Mouse (Mus musculus) neural tube, embryonic 13.5 days (tissue): ENCODE measurements at regions not wholly inside any gene's neighbourhood (a gene's known extent, or its start where the extent isn't known, plus 50 kb on each side); places are given as distances from the start of the nearest gene placed in this dataset.

ENCODE experiments used
- ATAC-seq: fragments of 200-750 bp; cut with Nextera tagmentation; 2 replicates; pipeline ENCODE4 v1.8.0; 2017; ENCODE audit warnings: low read depth, mild to moderate bottlenecking, moderate TSS enrichment, moderate library complexity
- H3K27ac ChIP-seq: fragments of 300-500 bp; sonication (generic); replicated peaks from 2 replicates; pipeline ENCODE4 v1.5.1; 2015; ENCODE audit warnings: moderate library complexity, mild to moderate bottlenecking, inconsistent platforms
- H3K27me3 ChIP-seq: fragments of 300-500 bp; sonication (generic); 2 replicates; pipeline ENCODE4 v1.6.1; 2015; ENCODE audit warnings: mild to moderate bottlenecking, inconsistent platforms
- H3K36me3 ChIP-seq: fragments of 300-500 bp; sonication (generic); 2 replicates; pipeline ENCODE4 v1.6.1; 2015; ENCODE audit warnings: mild to moderate bottlenecking, inconsistent platforms
- H3K4me1 ChIP-seq: fragments of 300-500 bp; sonication (generic); replicated peaks from 2 replicates; pipeline ENCODE4 v1.6.1; 2015; ENCODE audit warnings: inconsistent platforms
- H3K4me2 ChIP-seq: fragments of 300-500 bp; sonication (generic); 2 replicates; pipeline ENCODE4 v1.6.1; 2015; ENCODE audit warnings: inconsistent platforms, mild to moderate bottlenecking, moderate library complexity
- H3K4me3 ChIP-seq: fragments of 300-500 bp; sonication (generic); 2 replicates; pipeline ENCODE4 v1.5.1; 2015; ENCODE audit warnings: mild to moderate bottlenecking, inconsistent platforms
- H3K9ac ChIP-seq: fragments of 300-500 bp; sonication (generic); 2 replicates; pipeline ENCODE4 v1.6.1; 2015; ENCODE audit warnings: moderate library complexity, mild to moderate bottlenecking, inconsistent platforms
- H3K9me3 ChIP-seq: fragments of 300-500 bp; sonication (generic); 2 replicates; pipeline ENCODE4 v1.6.1; 2016; ENCODE audit warnings: inconsistent platforms
- WGBS: fragments of 180-500 bp; shearing (Covaris S2); methylation state at CpG from one replicate; pipeline ENCODE4 v1.1.7; 2015; 5-methylcytosine and 5-hydroxymethylcytosine counted together

DNA sequence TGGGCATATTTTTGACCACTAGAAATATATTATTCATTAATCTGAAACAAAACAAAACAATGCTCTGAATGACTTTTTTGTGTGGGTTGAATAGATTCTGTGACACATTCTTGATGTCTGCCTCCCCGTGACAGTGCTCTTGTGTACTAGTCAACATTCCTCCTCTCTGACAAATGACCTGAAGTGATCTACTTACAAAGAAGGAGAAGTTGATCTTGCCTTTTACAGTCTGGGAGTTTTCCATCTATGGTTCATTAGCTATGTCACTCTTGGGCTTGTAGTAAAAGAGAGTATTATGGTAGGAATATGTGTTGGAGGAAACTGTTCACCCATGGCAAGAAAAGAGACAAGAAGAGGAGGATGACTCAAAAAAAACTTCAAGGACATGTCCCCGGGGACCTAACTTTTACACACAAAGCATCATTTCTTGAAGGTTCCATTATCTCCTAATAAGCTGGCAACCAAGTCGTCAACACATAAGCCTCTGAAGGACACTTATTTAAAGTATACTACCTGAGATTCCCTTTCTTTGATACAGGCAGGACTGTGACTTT is 217.9 kb downstream of the Gm21750 start:
- Histone ChIP-seq H3K4me1 (no peaks in the 10 kb centered on the region), H3K27ac (no peak overlapping the region)
- WGBS: 77% methylated on average over 3 of the region's 3 CpGs

DNA sequence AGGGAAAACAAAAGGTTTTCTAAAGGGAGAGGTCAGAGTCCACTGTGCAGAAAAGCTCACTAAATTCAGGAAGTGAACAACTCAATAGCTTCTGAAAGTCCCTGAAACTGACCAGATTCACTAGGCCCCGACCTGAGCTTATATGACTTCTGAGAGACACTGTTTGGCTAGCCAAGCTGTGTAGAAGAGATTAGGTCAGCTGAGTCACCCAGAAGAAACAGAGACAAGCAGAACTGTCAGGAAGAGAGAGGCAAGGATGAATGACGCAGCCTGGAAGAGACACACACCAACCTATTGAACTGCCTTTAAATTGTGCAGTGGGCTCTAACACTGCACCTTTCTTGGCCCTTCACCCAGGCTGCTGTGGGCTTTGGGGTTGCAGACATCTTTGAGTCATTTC is 230.4 kb downstream of the Gm21750 start:
- no peak overlapping the region for H3K9ac ChIP-seq
- H3K4me1 ChIP-seq: no peaks in the 10 kb centered on the region
- H3K27ac ChIP-seq: no peak overlapping the region
- 87% methylated on average over 2 of the region's 2 CpGs for WGBS
- no peak overlapping the region for H3K4me2 ChIP-seq
- no peak for ATAC-seq
- no peaks in the 10 kb centered on the region for H3K9me3 ChIP-seq
- H3K27me3 ChIP-seq: no peaks in the 10 kb centered on the region
- H3K36me3 ChIP-seq: no peaks in the 10 kb centered on the region
- no peak overlapping the region for H3K4me3 ChIP-seq

More for the DNA sequence above, 217.9 kb downstream of the Gm21750 start:
- Histone ChIP-seq H3K27me3 (no peaks in the 10 kb centered on the region), H3K9ac (no peak overlapping the region), H3K36me3 (no peaks in the 10 kb centered on the region), H3K9me3 (no peaks in the 10 kb centered on the region), H3K4me2 (no peak overlapping the region), H3K4me3 (no peak overlapping the region)
- no peak for ATAC-seq

DNA sequence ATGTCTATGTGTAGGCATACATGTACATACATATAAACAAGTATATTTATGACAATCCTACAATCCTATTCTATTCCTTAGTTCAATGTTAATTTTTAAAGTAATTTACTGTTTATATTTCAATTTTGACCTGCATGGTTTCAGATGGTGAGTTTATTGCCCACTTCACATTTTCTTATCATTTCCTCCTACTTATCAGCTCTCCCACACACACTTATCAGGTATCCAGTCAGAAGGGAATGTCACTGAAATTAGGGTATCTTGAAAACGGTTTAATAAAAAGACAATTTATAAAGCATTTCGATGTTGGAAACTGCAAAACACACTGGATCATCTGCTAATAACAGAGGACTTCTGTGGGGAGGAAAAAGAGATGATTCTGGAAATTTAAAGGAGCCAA is 233.8 kb downstream of the Gm21750 start:
- Histone ChIP-seq H3K9ac (no peak overlapping the region), H3K27me3 (no peaks in the 10 kb centered on the region), H3K4me2 (no peak overlapping the region), H3K4me1 (no peaks in the 10 kb centered on the region), H3K4me3 (no peak overlapping the region), H3K9me3 (no peaks in the 10 kb centered on the region), H3K36me3 (no peaks in the 10 kb centered on the region), H3K27ac (no peak overlapping the region)
- WGBS: 79% methylated on average over 2 of the region's 2 CpGs
- no peak for ATAC-seq

DNA sequence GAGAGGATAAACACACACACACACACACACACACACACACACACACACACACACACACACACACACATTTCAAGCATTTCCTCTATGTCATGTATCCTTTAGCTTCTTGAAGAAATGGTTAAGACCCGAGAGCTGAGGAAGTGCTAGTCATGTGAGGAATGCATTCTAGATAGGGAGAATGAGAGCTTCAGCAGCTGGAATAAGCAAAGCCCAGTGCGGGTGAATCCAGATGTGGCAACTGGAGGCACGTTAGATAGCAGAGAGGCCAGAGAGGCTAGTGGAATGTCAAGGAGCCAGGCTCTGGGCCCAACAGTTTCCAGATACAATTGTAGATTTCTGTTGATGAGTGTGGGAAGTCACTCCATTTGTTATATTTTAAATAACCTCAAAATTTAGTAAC is 234.2 kb downstream of the Gm21750 start:
- no peak overlapping the region for H3K4me2 ChIP-seq
- H3K36me3 ChIP-seq: no peaks in the 10 kb centered on the region
- no peaks in the 10 kb centered on the region for H3K4me1 ChIP-seq
- 75% methylated on average over 3 of the region's 3 CpGs for WGBS
- no peaks in the 10 kb centered on the region for H3K9me3 ChIP-seq
- ATAC-seq: no peak
- H3K4me3 ChIP-seq: no peak overlapping the region
- no peak overlapping the region for H3K27ac ChIP-seq
- H3K9ac ChIP-seq: no peak overlapping the region
- H3K27me3 ChIP-seq: no peaks in the 10 kb centered on the region

DNA sequence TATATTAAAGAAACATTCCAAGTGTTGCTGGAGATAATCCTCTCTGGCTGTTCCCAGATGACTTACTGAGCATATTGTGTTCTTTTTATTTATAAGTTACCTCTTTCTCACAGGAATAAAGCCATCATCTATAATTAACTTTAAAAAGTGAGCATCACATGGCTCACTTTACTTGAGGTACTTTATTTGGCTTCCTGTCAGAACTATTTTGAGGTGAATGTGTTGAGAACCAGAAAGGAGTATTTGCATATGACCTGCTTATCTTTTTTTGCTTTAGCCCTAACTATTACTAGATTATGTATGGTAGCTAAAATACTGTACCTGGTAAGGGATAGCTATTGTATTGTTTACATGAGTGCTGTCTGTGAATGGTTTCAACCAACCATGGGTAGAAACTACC is 238.1 kb downstream of the Gm21750 start:
- Histone ChIP-seq H3K27me3 (no peaks in the 10 kb centered on the region), H3K4me2 (no peak overlapping the region), H3K9me3 (no peaks in the 10 kb centered on the region), H3K4me1 (no peaks in the 10 kb centered on the region), H3K4me3 (no peak overlapping the region), H3K27ac (no peak overlapping the region), H3K36me3 (no peaks in the 10 kb centered on the region), H3K9ac (no peak overlapping the region)
- ATAC-seq: no peak

DNA sequence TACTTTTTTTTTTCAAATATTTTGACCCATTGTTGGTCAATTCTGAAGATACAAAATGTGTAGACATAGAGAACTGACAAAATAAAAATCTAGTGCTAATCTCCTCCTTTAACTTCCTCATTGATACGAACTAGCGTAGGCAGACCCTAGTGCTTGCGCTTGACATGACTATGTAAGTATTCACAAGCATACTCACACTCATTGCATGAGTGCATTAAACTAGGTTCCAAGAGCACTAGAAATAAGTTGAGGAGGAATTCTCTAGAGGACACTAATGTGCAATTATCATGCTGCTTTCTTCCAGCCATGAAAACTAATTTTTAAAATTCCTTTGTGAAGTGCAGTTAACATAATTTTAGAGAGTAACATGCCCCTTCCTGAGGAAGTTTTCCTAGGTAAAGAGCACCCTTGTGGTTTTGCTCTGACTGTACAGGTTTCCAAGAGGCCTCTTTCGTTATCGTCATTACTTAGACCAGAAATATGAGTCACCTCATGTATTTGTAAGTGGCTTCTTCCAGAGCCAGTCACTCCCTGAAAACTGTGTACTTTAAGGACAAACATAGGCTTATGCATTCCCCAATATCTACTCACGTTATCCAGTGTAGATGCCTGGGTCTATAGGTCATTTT is 241.2 kb downstream of the Gm21750 start:
- Histone ChIP-seq H3K9ac (no peak overlapping the region), H3K4me1 (no peaks in the 10 kb centered on the region), H3K9me3 (no peaks in the 10 kb centered on the region), H3K27me3 (no peaks in the 10 kb centered on the region), H3K4me3 (no peak overlapping the region), H3K36me3 (no peaks in the 10 kb centered on the region), H3K4me2 (no peak overlapping the region), H3K27ac (no peak overlapping the region)
- no peak for ATAC-seq
- 91% methylated on average over 6 of the region's 6 CpGs for WGBS

DNA sequence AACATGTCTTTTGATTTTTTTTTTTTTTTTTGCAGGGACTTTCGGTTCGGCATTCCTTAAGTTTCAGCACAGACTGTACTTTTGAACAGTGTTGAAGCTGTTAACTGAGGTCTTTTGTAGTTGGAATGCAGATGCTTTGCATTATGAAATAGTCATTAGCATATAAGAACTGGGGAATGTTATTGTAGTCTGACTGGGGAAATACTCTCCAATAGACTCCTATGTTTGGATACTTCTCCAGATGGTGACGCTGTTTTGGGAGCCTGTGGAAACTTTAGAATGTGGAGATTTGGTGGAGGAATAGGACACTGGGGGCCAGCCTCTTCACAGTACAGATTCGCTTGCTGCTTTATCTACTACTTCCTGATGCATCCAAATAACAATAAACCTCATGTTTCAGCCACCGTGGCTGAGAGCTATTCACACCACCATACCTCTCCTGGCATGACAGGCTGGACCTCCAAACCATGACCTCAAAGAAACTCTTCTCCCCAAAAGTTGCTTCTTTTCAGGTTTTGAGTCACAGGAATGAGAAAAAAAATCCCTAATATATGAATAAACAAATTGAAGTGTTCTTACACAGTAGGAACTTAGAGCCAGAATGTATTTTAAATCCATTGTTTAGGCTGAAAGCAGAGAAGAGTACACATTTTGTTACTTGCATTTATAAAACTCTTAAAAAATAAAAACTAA is 252.9 kb downstream of the Gm21750 start:
- WGBS: 72% methylated on average over 5 of the region's 5 CpGs

DNA sequence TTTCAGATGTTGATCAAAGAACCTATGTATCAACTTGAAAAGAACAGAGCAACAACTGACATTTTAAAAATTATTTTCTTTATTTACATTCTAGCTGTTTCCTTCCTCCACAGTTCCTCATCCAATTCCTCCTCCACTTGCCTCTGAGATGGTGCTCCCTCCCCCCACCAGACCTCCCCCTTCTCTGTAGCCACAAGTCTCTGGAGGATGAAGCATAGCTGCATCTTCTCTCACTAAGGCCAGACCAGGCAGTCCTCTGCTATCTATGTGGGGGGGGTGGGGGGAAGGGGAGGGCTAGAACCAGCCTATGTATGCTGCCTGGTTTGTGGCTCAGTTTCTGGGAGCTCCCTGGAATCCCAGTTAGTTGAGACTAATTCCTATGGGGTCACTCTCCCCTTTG is 255.0 kb downstream of the Gm21750 start:
- H3K9me3 ChIP-seq: no peaks in the 10 kb centered on the region
- no peak for ATAC-seq
- no peaks in the 10 kb centered on the region for H3K4me1 ChIP-seq

More for the DNA sequence above, 252.9 kb downstream of the Gm21750 start:
- ATAC-seq: no peak
- Histone ChIP-seq H3K27ac (no peak overlapping the region), H3K9ac (no peak overlapping the region), H3K4me2 (no peak overlapping the region), H3K27me3 (no peaks in the 10 kb centered on the region), H3K4me3 (no peak overlapping the region), H3K36me3 (no peaks in the 10 kb centered on the region), H3K9me3 (no peaks in the 10 kb centered on the region), H3K4me1 (no peaks in the 10 kb centered on the region)

DNA sequence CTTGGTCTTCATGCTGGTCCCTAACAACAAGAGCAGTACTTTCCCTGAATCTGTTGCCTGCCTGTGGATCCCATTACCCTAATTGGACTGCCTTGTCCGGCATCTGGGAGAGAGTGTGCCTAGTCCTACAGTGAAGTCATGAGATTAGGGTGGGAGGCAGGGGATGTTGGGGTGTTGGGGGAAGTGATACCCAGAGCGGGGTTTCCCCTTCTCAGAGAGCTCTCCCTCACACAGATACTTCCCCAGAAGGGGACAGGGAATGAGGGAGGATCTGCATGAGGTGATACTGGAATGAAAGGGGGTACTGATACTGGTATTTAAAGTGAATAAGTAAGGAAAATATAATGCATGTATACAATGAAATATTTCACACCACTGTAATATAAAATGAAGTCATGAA is 270.1 kb downstream of the Gm21750 start:
- Histone ChIP-seq H3K9me3 (no peaks in the 10 kb centered on the region), H3K4me1 (no peaks in the 10 kb centered on the region), H3K27ac (no peak overlapping the region), H3K9ac (no peak overlapping the region), H3K27me3 (no peaks in the 10 kb centered on the region), H3K4me2 (no peak overlapping the region), H3K36me3 (no peaks in the 10 kb centered on the region), H3K4me3 (no peak overlapping the region)
- WGBS: 73% methylated on average over 2 of the region's 2 CpGs
- ATAC-seq: no peak

More for the DNA sequence above, 255.0 kb downstream of the Gm21750 start:
- H3K4me2 ChIP-seq: no peak overlapping the region
- no peaks in the 10 kb centered on the region for H3K27me3 ChIP-seq
- H3K9ac ChIP-seq: no peak overlapping the region
- H3K27ac ChIP-seq: no peak overlapping the region
- no peaks in the 10 kb centered on the region for H3K36me3 ChIP-seq
- H3K4me3 ChIP-seq: no peak overlapping the region

DNA sequence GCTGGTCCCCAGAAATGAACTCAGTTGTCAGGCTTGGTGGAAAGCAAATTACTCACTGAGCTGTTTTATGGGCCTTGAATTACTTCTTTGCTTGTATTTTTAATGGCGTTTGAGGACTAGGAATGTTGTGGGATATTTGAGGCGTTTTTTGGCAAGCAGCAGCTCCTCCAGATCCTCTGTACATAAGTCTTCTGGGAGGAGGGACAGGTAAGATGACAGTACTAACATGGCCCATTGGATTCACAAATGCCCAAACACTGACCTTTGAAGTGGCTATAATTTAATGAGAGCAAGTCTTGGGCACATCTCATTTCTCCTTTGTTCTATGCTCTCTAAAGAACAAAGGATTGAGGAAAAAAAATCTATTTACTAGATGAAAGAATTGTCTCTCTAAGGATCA is 286.3 kb downstream of the Gm21750 start:
- Histone ChIP-seq H3K9me3 (no peaks in the 10 kb centered on the region), H3K4me2 (no peak overlapping the region), H3K36me3 (no peaks in the 10 kb centered on the region), H3K4me1 (no peaks in the 10 kb centered on the region), H3K4me3 (no peak overlapping the region), H3K9ac (no peak overlapping the region), H3K27ac (no peak overlapping the region), H3K27me3 (no peaks in the 10 kb centered on the region)
- no peak for ATAC-seq
- 51% methylated on average over 2 of the region's 2 CpGs for WGBS

DNA sequence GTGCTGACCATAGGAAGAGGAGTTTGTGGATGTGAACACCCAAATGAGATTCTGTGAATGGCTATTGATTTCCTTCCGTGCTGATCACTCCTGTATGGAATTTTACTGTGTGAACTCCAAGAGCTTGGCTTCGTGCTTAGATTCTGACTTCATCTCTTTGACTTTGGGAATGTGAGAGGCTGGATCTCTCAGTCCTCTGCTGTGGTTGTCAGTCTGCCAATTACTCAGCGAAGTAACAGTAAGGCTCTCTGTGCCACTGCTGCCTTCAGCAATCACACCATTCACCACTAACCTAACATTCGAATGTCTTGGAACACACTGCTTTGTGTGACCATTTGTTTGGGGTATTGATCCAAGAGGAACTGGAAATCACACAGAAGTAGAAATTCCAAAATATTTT is 291.5 kb downstream of the Gm21750 start:
- H3K4me3 ChIP-seq: no peak overlapping the region
- H3K4me2 ChIP-seq: no peak overlapping the region
- no peak for ATAC-seq
- no peak overlapping the region for H3K9ac ChIP-seq
- no peaks in the 10 kb centered on the region for H3K4me1 ChIP-seq
- H3K27ac ChIP-seq: no peak overlapping the region
- H3K36me3 ChIP-seq: no peaks in the 10 kb centered on the region
- 85% methylated on average over 4 of the region's 4 CpGs for WGBS
- no peaks in the 10 kb centered on the region for H3K27me3 ChIP-seq
- no peaks in the 10 kb centered on the region for H3K9me3 ChIP-seq

DNA sequence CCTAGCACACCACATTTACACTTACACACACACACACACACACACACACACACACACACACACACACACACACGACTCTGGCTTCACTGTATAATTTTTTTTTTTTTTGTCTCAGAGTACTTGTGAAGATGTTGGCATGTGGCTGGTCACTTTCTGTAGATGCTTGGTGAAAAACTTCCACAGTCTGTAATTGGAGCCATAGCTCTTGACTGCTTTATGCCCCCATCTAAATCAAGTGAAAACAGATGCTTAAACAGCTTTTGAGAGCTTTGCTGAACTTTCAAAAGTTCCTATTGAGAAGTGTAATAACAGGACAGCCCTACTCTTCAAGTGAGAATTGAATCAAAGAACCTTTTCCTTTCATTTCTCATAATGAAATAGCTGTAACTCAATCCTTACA is 317.7 kb downstream of the Gm21750 start:
- Histone ChIP-seq H3K4me1 (no peaks in the 10 kb centered on the region), H3K9me3 (no peaks in the 10 kb centered on the region), H3K27ac (no peak overlapping the region), H3K4me3 (no peak overlapping the region), H3K36me3 (no peaks in the 10 kb centered on the region), H3K4me2 (no peak overlapping the region), H3K9ac (no peak overlapping the region), H3K27me3 (no peaks in the 10 kb centered on the region)
- 50% methylated on average over 1 of the region's 1 CpGs for WGBS
- no peak for ATAC-seq

DNA sequence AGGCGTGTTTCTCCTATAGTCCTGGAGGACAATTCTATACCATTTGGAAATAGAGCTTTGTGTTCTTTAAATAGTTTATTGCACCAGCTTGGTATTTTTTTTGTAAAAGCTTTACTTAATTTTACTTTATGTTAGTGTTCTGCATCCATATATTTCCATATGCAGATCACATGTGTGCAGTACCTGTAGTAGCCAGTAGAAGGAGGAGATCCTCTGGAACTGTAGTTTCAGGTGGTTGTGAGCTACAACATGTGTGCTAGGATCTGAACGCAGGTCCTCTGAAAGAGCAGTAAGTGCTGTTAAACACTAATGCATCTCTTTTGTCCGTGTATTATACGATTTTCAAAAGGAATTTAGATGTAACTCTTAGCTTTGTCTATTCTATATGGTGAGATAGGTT is 335.2 kb downstream of the Gm21750 start:
- no peak overlapping the region for H3K9ac ChIP-seq

More for the DNA sequence above, 335.2 kb downstream of the Gm21750 start:
- no peak overlapping the region for H3K4me2 ChIP-seq
- no peaks in the 10 kb centered on the region for H3K36me3 ChIP-seq
- no peak for ATAC-seq
- no peaks in the 10 kb centered on the region for H3K4me1 ChIP-seq
- no peaks in the 10 kb centered on the region for H3K9me3 ChIP-seq
- no peak overlapping the region for H3K27ac ChIP-seq
- 94% methylated on average over 4 of the region's 4 CpGs for whole genome bisulfite sequencing
- no peaks in the 10 kb centered on the region for H3K27me3 ChIP-seq
- no peak overlapping the region for H3K4me3 ChIP-seq
